Mouse (Mus musculus) naive thymus-derived CD4-positive, alpha-beta T cell, adult 2 months (primary cell): ENCODE data around the gene Atg9a.
"Not testable (repeated sequence)": the region's sequence is repeated elsewhere in the genome, so short reads cannot be mapped to it uniquely, and the experiment has no call there.

Source experiments
- DNase-seq: peaks from one replicate; pipeline ENCODE4 v3.0.0-alpha.2; 2011; ENCODE audit warnings: low read depth

Gene Atg9a

DNA sequence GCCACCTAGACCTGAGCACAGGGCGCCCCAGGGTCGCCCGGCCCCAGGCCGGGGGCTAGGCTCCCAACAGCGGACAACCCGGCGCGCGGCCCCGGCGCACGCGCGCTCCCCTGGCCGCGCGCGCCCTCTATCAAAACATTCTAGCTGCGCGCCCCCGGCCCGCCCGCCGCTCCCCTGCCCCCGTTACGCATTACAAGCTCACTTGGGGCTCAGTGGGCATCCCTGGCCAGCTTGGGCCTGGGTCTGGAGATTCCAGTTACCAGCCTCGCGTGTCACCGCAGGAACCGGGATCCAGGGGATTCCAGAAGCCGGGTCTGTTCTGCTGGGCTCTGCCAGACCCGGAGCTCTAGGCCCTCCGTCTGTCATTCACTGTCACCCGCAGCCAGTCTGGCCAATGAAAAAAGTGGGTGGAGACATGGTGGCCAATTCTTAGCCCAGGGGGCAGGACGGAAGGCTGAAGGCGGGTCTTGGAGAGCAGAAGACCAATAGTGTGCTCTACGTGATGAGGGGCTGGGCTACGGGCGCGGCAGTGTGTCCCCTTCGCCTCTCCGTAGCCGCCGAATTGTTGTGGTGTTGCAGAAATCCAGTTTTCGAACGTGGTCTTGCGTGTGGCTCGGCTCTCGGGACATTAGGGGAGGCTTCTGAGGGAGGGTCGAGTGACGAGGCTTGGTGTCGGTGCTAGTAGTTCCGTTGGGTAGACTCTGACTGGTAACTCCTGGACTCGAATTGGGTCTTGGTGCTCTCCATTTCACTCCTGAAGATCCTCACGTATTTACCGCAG, at the start of gene Atg9a, which contains the start of gene Ankzf1:
TSS of gene Atg9a (minus strand) at position 575 of the 781 bp plus-strand sequence.
TSS of gene Ankzf1 (plus strand) at position 530 of the 781 bp plus-strand sequence.
- DNase-seq, result peak; percentile 97

DNA sequence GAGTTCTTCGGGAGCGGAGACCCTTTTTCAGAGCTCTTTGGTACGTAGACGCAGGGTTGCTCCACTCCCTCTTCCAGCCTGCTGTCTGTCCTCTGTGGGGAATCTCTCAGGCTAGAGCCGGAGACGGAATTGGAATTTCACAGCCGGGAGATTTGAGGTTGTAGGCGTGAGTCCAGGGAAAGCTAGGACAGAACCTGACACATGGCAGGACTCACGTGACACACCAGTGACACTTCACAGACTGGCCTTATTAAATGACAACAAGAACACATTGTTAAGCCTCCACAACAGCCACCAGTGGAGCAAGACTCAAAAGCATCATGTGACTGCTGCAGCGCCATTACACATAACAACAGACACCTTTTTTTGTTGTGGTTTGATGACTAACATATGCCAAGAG, 47.6 kb upstream of the Atg9a start:
- peak; percentile 7 for DNase-seq

DNA sequence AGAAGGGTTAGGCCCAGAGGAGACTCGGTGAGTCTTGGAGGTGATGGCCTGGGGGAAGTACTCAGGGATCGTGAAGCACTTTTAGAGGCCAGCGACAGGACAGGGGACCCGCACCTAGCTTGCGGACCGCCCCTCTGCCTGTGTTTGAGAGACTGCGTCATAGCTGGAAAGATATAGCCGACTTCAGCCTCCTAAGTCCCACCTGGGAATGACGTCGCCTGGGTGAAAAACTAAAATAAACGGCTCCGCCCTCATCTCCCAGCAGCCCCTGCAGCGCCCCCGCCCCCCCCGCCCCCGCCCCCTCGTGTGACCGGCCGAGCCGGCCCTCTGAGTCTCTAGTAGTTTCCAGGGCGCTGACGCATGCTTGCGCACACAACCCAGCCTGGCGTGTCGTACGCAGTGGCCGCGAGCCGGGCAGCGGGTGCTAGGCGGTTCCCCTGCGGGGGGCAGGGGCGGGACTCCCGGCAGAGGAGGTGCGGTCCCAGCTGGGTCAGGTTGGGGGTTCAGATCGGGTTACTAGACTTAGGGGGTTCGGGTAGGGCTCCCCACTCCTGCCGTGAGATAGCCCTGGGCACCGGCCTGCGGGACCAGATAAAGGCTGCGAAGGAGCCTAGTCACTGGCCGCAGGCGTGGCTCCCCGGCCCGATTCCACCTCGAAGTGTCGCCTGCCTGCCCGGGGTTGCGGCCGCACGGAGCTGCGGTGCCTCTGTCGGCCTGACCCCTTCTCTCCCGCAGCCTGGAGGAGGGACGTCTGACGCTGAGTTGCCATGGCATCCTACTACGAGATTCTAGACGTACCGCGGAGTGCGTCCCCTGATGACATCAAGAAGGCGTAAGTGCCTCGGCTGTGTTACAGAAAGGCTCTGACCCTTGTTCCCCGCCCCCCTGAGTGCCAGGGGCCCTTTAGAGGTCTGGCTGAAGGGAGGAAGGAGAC, 44.4 kb upstream of the Atg9a start, which contains the start of gene Dnajb2:
TSS of gene Dnajb2 (plus strand) at position 290 of the 934 bp plus-strand sequence.
- peak; percentile 90 for DNase-seq

DNA sequence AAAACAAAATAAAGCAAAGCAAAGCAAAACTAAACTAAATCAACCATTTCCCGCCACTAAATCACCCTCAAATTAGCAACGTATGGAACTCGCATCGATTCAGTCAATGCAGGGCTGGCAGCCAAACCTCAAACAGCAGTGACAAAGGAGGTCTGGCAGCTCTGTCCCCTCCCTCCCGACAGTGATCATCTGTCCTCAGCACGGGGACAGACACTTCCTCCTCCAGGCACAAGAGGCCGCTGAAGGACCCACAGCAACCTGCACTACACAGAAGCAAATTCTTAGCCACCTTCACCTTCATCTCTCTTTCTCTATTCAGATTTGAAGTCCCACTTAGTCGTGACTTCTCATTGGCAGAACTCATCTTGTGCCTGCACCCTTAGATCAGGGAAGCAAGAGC, 42.6 kb upstream of the Atg9a start:
- DNase-seq, result peak; percentile 87

DNA sequence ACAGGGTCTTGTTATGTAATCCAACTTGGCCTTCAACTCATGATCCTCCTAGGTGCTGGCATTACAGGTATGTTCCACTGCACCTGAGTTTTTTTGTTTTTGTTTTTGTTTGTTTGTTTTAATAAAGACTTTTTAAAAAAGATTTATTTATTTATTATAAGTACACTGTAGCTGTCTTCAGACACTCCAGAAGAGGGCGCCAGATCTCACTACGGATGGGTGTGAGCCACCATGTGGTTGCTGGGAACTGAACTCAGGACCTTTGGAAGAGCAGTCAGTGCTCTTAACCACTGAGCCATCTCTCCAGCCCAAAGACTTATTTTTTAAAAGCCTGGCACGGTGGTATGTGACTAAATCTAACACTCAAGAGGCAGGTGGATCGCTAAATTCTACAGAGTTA, 40.5 kb upstream of the Atg9a start:
- not testable (repeated sequence) for DNase-seq

DNA sequence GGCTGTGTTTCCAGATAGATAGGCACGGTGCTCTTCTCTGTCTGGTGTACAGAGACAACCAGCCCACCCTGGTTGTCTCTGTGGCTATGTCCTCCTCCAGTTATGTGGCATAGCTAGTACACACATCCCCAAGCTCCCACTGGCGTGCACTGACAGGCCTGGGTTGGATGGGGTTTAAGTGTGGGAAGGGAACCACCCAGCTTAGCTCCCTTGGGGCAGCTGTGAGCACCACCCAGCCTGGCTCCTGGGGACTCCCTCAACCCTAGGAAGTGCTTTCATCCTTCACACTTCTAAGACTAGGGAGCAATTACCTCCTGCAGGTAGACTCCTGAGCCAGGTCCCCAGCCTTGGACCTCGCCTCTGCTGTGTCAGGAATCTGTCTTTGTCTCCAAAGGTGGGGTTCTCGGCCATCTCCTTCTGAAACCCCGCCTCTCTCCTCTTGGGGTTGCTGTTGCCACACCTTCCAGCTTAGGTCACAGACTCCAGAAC, 39.7 kb upstream of the Atg9a start, which contains the start of gene A630095N17Rik:
TSS of gene A630095N17Rik (minus strand) at position 439 of the 489 bp plus-strand sequence.
- DNase-seq, result no peak

DNA sequence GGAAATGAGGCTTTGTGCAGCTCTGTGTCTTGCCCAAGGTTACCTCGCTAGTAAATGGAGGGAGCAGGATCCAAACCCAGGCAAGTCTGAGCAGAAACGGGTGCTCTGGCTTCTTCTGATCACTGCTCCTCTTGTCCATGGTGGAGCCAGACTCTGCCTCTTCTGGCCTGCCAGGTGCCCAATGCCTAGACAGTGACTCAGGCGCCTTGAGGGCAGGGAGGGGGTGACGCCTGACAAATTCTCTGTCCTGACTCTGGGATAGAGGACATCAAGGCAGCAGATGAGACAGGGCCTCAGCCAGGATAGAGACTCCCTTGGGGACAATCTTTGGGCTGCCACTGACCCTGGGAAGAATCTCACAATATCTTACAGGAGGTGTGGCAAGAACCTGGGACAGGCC, 39.2 kb upstream of the Atg9a start:
- no peak for DNase-seq

DNA sequence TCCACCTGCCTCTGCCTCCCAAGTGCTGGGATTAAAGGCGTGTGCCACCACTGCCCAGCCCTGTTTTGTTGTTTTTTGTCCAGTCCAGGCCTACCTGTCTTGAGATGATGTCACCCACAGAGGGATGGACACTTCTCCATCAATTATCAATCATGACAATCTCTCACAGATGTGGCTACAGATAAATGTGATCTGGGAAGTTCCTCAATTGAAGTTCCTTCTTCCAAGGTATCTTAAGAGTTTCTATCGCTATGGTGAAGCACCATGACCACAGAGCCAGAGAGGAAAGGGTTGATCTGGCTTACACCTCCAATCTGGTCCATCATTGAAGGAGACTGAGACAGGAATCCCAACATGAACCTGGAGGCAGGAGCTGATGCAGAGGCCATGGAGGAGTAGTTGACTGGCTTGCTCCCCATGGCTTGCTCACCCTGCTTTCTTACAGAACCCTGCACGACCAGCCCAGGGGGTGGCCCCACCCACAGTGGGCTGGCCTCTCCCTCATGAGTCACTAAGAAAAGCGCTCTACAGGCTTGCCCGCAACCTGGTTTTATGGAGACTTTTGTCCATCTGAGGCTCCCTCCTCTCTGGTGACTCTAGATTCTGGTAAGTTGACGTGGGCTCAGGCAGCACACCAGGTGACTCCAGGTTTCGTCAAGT, 38.5 kb upstream of the Atg9a start:
- DNase-seq, result no peak

DNA sequence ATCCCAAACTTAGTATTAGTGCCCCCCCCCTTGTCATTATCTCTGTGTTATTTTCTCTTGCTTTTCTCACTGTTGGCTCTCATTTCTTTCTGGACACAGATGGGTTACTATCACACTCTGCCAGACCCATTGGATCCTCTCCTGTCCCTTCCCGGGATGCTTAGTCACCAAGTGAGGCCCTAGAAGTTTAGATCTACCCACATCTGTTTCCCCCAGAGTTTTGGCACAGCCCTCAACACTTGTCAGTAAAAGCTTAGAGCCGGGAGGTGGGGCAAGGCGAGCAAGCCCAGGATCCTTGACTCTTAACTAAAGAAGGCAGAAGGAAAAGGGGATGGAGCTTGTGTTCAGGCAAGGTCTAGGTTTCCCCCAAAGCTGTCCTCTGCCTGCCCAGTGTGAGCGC, 37.2 kb upstream of the Atg9a start:
- no peak for DNase-seq

DNA sequence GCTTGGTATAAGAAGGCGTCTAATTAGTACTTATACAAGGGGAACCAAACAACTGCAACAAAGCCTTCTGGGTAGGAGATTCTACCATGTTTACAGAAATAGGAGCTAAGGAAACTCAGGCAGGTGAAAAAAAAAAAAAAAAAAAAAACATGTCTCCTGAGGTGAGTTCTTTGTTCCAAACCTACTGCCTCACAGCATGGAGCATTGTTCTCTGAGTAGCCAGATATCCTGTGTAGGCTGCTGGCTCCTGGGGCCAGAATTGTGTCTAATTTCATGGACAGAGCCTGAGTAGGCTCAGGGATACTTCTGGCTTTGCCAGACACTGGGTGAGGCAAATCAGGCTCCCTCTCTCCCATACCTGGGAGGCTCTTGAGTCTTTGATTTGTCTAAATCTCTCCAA, 35.7 kb upstream of the Atg9a start:
- DNase-seq, result no peak

DNA sequence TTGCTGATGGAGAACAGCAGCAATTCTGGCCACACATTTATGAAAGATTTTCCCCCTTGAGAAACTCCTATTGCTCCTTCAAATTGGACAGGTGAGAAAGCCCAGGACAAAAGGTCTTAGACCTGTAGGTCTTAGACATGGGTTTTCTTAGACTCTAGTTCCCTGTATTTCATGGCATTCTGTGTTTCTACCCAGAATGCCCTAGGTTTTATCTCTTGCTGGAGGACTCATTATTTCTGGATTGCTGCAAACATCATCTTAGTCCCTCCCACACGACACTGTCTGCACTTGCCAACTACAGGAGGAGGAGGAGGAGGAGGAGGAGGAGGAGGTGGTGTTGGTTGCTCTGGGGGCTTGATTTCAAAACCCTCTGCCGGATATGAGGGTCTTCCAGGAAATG, 34.1 kb upstream of the Atg9a start:
- DNase-seq, result no peak

DNA sequence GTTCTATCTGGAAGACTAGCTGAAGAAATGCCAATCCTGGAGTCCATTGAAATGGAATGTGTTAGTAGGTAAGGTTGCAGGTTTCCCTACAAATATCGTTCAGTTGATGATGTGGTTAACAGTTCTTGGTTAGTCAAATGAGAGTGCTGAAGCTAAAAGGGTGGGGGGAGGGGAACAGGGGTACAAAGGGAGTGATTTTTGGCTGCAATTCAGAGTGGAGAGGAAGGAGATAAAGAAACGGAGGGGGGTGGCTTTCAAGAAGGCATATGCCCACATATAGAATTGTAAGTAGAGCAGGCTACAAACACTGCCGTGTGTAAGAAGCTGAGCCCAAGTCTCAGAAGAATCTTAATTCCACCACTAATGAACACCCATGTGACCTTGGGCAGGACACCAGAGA, 33.5 kb upstream of the Atg9a start:
- peak; percentile 49 for DNase-seq

DNA sequence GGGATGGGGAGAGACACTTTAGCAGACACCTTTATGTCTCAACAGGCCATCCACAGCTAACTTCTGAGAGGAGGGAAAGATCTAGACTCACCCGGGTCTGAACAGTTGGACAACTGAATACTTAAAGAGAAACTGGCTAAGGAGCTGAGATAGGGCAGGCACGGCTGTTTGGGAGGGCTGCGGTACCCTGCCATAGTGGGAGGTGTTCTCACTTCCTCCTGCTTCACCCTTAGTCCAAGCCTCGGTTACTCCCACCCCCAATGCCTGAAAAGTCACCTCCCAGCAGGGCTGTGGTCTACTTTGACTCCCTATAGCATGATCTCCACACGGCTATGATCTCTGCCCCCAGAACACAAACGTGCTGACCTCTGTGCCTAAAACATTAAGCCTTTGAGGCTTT, 31.5 kb upstream of the Atg9a start:
- DNase-seq, result peak; percentile 47

DNA sequence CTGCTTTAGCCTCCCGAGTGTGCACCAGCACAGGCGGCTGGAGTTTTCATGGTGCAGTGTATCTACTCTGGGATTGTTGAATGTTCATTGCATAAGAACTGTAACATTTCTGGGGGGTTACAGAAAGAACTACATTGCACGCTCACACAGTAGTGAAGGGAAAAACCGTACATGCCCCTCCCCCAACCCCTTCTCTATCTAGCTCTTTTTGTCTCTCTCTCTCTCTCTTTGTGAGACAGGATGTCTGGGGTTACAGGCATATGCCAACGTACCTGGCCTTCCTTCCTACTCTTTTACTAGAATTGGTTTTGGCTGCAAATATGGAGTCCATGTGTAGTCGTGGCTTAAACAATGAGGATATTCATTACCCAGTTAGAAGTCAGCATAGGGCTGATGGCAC, 30.9 kb upstream of the Atg9a start:
- DNase-seq, result peak; percentile 72

DNA sequence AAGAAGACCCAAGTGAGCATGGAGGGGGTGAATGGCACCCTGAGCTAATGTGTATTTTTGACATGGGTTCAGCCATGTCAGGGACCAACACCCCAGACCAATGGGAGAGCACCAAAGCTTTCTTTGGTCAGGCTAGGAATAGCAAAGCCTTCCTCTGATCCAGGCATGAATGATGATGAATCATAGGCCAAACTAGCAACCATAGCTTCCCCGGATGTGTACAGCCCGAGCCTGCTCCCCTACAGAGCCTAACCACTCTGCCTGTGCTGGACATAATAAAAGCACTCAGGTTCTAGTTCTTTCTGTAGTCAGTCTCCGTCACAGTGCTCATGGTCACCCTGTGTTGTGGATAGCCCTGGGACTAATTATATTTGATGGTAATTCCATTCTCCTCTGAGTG, 29.5 kb upstream of the Atg9a start:
- no peak for DNase-seq

DNA sequence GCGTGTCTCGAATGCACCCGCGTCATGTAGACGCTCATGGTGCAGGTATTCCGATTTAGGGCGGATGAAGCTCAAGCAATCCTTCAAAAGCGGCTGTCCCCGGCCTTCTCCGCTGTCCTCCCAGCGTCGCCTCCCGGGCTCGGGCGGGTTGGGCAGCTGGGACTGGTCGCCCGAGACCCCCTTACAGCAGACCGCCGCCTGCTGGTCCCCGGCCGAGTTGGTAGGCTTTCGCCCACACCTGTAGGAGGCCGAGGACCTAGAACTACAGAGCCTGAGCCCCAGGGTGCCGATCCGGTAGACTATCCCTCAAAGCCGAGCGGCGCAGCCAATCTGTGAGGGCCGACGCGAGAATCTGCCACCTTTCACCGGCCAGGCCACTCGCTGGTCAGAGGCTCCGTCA, 27.5 kb upstream of the Atg9a start, which contains the start of gene Tuba4a:
TSS of gene Tuba4a (minus strand) at position 335 of the 400 bp plus-strand sequence.
- DNase-seq, result no peak

DNA sequence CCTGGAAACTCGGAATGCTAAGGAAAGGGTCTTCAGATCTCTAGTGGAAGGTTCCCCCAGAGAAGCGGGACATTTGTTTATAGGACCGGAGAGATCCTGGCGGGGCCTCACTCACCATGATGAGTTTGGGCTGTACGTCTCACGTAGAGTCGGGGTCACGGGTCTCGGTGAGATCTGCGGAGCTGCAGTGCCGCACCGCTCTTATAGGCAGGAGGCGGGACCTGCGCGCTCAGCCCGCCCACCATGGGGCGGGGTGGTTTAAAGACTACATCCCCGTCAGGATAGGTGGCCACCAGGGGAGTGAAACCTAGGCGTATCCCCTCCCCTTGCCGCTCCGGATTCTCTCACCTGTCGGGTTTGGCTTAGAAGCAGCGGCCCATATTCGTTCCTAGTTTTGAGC, 27.1 kb upstream of the Atg9a start:
- peak; percentile 99 for DNase-seq

DNA sequence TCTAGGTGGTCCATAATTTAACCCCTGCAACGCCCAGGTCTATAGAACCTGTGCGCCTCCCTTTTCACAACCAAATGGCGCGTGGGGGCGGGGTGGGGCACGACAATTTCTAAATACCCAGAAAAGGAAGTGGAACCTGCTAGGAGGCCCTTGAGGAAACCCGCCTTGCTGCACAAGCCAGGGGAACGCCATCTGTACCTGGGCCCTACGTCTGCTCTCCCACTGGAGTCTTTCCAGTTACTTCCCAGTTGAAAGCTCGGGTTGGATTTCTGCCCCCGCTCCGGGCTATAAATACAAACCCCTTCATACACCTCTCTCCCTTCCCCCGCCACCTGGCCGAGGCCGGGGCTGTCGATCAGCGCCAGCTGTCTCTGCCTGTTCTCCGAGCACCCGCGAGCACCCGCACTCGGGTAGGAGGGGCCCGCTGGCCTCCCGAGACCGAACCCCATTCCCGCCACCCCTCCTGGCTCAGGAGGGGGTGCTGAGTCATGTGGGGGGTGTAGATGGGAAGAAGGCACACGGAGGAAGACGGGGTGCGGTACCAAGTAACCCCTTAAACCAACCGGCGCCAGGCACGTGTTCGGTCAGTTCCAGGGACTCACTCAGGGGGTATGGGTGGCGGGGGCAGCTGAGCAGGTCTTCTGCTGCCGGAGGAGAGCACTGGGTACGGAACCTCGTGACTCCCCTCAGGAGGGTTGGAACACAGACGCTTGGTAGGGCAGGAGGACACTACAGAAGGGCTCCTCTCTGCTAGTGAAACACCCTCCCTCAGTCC, 26.4 kb upstream of the Atg9a start:
- peak; percentile 75 for DNase-seq

DNA sequence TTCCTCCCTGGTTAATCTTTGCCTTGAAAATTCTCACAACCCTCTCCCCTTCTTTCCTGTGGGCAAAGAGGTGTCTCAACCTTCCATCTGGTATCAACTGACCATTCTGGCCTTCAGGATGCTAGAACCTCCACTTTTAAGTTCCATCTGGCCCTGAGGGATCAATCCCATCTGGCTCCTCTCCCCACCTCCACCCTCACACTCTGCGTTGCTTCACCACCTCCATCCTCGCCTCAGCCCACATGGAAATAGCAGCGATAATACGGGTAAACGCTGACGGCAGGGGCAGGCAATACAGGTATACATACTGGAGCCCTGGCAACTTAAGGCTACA, 25.9 kb upstream of the Atg9a start:
- no peak for DNase-seq

DNA sequence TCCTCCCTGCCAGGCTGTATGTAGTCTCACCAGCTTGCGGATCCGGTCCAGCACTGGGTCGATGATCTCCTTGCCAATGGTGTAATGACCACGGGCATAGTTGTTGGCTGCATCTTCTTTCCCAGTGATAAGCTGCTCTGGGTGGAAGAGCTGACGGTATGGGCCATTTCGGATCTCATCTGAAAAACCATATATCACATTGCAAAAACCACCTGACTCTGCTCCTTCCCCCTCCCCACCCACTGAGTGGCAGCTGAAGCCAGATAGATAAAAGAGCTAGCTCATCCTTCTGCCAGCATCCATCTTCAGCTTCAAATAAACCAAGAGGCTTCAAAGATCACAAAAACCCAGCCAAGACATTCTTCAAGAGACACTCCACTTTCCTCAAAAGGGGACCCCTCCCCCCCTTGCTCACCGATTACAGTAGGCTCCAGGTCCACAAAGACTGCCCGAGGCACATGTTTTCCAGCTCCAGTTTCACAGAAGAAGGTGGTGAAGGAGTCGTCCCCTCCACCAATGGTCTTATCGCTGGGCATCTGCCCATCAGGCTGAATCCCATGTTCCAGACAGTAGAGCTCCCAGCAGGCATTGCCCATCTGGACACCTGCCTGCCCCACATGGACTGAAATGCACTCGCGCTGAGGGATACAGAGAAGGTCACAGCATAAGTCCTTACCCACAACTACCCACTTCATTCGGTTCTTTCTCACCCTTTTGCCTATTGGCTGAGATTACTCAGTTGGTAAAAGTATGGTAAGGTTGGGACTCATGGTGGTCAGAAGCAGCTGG, 25.0 kb upstream of the Atg9a start:
- peak; percentile 63 for DNase-seq

DNA sequence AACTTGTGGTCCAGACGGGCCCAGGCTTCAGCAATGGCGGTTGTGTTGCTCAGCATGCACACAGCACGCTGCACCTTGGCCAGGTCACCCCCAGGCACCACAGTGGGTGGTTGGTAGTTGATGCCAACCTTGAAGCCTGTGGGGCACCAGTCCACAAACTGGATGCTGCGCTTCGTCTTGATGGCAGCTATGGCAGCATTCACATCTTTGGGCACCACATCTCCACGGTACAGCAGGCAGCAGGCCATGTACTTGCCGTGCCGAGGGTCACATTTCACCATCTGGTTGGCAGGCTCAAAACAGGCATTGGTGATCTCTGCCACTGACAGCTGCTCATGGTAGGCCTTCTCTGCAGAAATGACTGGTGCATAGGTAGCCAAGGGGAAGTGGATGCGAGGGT, 23.8 kb upstream of the Atg9a start:
- DNase-seq, result peak; percentile 13
